Mouse (Mus musculus) limb, embryonic 15.5 days (tissue): Measurements from ENCODE around the gene Rpp25l. TPM values are rescaled to one million over a fixed set of nuclear protein-coding genes. Genes with fewer than 3 reads are reported as not detected.
"Not testable (repeated sequence)": the region's sequence is repeated elsewhere in the genome, so short reads cannot be mapped to it uniquely, and the experiment has no call there.

Source experiments
- ATAC-seq: fragments of 200-750 bp; cut with Nextera tagmentation; 2 replicates; pipeline ENCODE4 v1.8.0; 2017; ENCODE audit warnings: low read depth, moderate TSS enrichment; ENCODE audit not compliant: insufficient number of reproducible peaks, low FRiP score, low TSS enrichment
- H3K27ac ChIP-seq: fragments of 300-500 bp; sonication (generic); 2 replicates; pipeline ENCODE4 v1.5.1; 2015; ENCODE audit warnings: moderate library complexity, mild to moderate bottlenecking, inconsistent platforms
- H3K27me3 ChIP-seq: fragments of 300-500 bp; sonication (generic); 2 replicates; pipeline ENCODE4 v1.6.1; 2015; ENCODE audit warnings: inconsistent platforms
- H3K36me3 ChIP-seq: fragments of 300-500 bp; sonication (generic); 2 replicates; pipeline ENCODE4 v1.6.1; 2015; ENCODE audit warnings: inconsistent platforms
- H3K4me1 ChIP-seq: fragments of 300-500 bp; sonication (generic); 2 replicates; pipeline ENCODE4 v1.6.1; 2015; ENCODE audit warnings: inconsistent platforms
- H3K4me2 ChIP-seq: fragments of 300-500 bp; sonication (generic); 2 replicates; pipeline ENCODE4 v1.6.1; 2015; ENCODE audit warnings: mild to moderate bottlenecking, inconsistent platforms
- H3K4me3 ChIP-seq: fragments of 300-500 bp; sonication (generic); 2 replicates; pipeline ENCODE4 v1.5.1; 2015; ENCODE audit warnings: mild to moderate bottlenecking, inconsistent platforms
- H3K9ac ChIP-seq: fragments of 300-500 bp; sonication (generic); 2 replicates; pipeline ENCODE4 v1.6.1; 2015; ENCODE audit warnings: inconsistent platforms
- H3K9me3 ChIP-seq: fragments of 300-500 bp; sonication (generic); 2 replicates; pipeline ENCODE4 v1.6.1; 2016; ENCODE audit warnings: inconsistent platforms
- WGBS: fragments of 180-500 bp; shearing (Covaris S2); methylation state at CpG from one replicate; pipeline ENCODE4 v1.1.7; 2015; 5-methylcytosine and 5-hydroxymethylcytosine counted together
- polyA plus RNA-seq: library from polyadenylated mRNA; unstranded; fragments of >200 nt; fragmentation: Nextera tagmentation; extraction: Ambion mirVana; gene quantifications from 2 replicates; pipeline ENCODE4 v1.2.1, GENCODE M21; 2015

Rpp25l gene
- polyA plus RNA-seq = 66.0 and 69.1 TPM in 2 replicates

GRCm38 (mm10) chr4:41713197-41714067 is at the start of gene Rpp25l:
Gene Rpp25l (minus strand): TSS chr4:41713534.
- Histone ChIP-seq H3K36me3 (peaks cover 34% of the 10 kb centered on the region), H3K27me3 (no peaks in the 10 kb centered on the region), H3K9me3 (no peaks in the 10 kb centered on the region), H3K27ac (peak within 1 kb of the TSS; percentile 61), H3K4me1 (peaks cover 45% of the 10 kb centered on the region), H3K9ac (peak within 1 kb of the TSS; percentile 68), H3K4me3 (peak within 1 kb of the TSS; percentile 55), H3K4me2 (peak within 1 kb of the TSS; percentile 84)
- under 1% methylated on average over 61 of the region's 61 CpGs for WGBS
- no peak for ATAC-seq

- Histone ChIP-seq H3K27ac (peak overlapping the region; percentile 94), H3K36me3 (peaks cover 30% of the 10 kb centered on the region), H3K4me1 (peaks cover 39% of the 10 kb centered on the region), H3K4me2 (peak overlapping the region; percentile 80), H3K4me3 (peak overlapping the region; percentile 62)
- H3K9ac ChIP-seq, H3K9me3 ChIP-seq, H3K27me3 ChIP-seq: not testable (repeated sequence)
- 24% methylated on average over 8 of the region's 8 CpGs for WGBS
- peak; percentile 77 for ATAC-seq
Observed at GRCm38 (mm10) chr4:41762688-41763114, 49.4 kb upstream of the Rpp25l start.

GRCm38 (mm10) chr4:41762099-41762687 is 48.9 kb upstream of the Rpp25l start:
- H3K4me1 ChIP-seq = peaks cover 39% of the 10 kb centered on the region
- H3K4me3 ChIP-seq = peak overlapping the region; percentile 62
- peak overlapping the region; percentile 94 for H3K27ac ChIP-seq
- peak; percentile 74 for ATAC-seq
- H3K9me3 ChIP-seq = no peaks in the 10 kb centered on the region
- no peaks in the 10 kb centered on the region for H3K27me3 ChIP-seq
- 20% methylated on average over 8 of the region's 8 CpGs for WGBS
- H3K4me2 ChIP-seq = peak overlapping the region; percentile 80
- peaks cover 30% of the 10 kb centered on the region for H3K36me3 ChIP-seq
- H3K9ac ChIP-seq = 0 out of 2 replicates have a peak overlapping the region, but pooled peaks have one; percentile 7

GRCm38 (mm10) chr4:41761680-41762079 is 48.3 kb upstream of the Rpp25l start:
- Histone ChIP-seq H3K27ac (peak overlapping the region; percentile 94), H3K36me3 (peaks cover 27% of the 10 kb centered on the region), H3K4me3 (peak overlapping the region; percentile 62), H3K9ac (peak overlapping the region; percentile 56; the same call in 1 of the 2 replicates), H3K4me2 (peak overlapping the region; percentile 80), H3K9me3 (no peaks in the 10 kb centered on the region), H3K4me1 (peaks cover 40% of the 10 kb centered on the region), H3K27me3 (no peaks in the 10 kb centered on the region)
- ATAC-seq = no peak

GRCm38 (mm10) chr4:41760911-41761310 is 47.6 kb upstream of the Rpp25l start:
- Histone ChIP-seq H3K9ac (peak overlapping the region; percentile 56), H3K36me3 (peaks cover 22% of the 10 kb centered on the region; the same call in 1 of the 2 replicates), H3K4me3 (peak overlapping the region; percentile 62), H3K9me3 (no peaks in the 10 kb centered on the region), H3K4me1 (peaks cover 46% of the 10 kb centered on the region), H3K27me3 (no peaks in the 10 kb centered on the region), H3K27ac (peak overlapping the region; percentile 94), H3K4me2 (peak overlapping the region; percentile 80)
- no peak for ATAC-seq
- WGBS = 33% methylated on average over 4 of the region's 4 CpGs

- Histone ChIP-seq H3K4me2 (peak overlapping the region; percentile 80), H3K36me3 (peaks cover 18% of the 10 kb centered on the region; the same call in 1 of the 2 replicates), H3K9ac (peak overlapping the region; percentile 56), H3K27me3 (no peaks in the 10 kb centered on the region), H3K9me3 (no peaks in the 10 kb centered on the region), H3K27ac (peak overlapping the region; percentile 94), H3K4me3 (peak overlapping the region; percentile 62), H3K4me1 (peaks cover 46% of the 10 kb centered on the region)
- WGBS = 1% methylated on average over 15 of the region's 15 CpGs
- peak; percentile 89 for ATAC-seq
Observed at GRCm38 (mm10) chr4:41760288-41760721, 47.0 kb upstream of the Rpp25l start.

- Histone ChIP-seq H3K36me3 (peaks cover 18% of the 10 kb centered on the region; the same call in 1 of the 2 replicates), H3K4me2 (peak overlapping the region; percentile 80), H3K4me1 (peaks cover 51% of the 10 kb centered on the region), H3K27ac (peak overlapping the region; percentile 94), H3K4me3 (peak overlapping the region; percentile 62), H3K9me3 (no peaks in the 10 kb centered on the region), H3K9ac (no peak overlapping the region), H3K27me3 (no peaks in the 10 kb centered on the region)
- no peak for ATAC-seq
- 33% methylated on average over 6 of the region's 6 CpGs for WGBS
Observed at GRCm38 (mm10) chr4:41759656-41760287, 46.4 kb upstream of the Rpp25l start.

- Histone ChIP-seq H3K27me3 (no peaks in the 10 kb centered on the region), H3K9me3 (no peaks in the 10 kb centered on the region), H3K4me2 (no peak overlapping the region), H3K9ac (no peak overlapping the region), H3K27ac (no peak overlapping the region), H3K4me1 (peaks cover 54% of the 10 kb centered on the region), H3K4me3 (no peak overlapping the region), H3K36me3 (peaks cover 18% of the 10 kb centered on the region; the same call in 1 of the 2 replicates)
- 83% methylated on average over 9 of the region's 9 CpGs for WGBS
- ATAC-seq = no peak
Observed at GRCm38 (mm10) chr4:41759206-41759605, 45.9 kb upstream of the Rpp25l start.

- H3K9me3 ChIP-seq = no peaks in the 10 kb centered on the region
- H3K4me1 ChIP-seq = peaks cover 51% of the 10 kb centered on the region
- H3K27ac ChIP-seq = no peak overlapping the region
- no peak for ATAC-seq
- H3K4me3 ChIP-seq = no peak overlapping the region
- H3K4me2 ChIP-seq = no peak overlapping the region
- peaks cover 18% of the 10 kb centered on the region; the same call in 1 of the 2 replicates for H3K36me3 ChIP-seq
- H3K9ac ChIP-seq = no peak overlapping the region
- 86% methylated on average over 4 of the region's 4 CpGs for WGBS
- H3K27me3 ChIP-seq = no peaks in the 10 kb centered on the region
Observed at GRCm38 (mm10) chr4:41758701-41759100, 45.4 kb upstream of the Rpp25l start.

- H3K4me2 ChIP-seq = no peak overlapping the region
- H3K27me3 ChIP-seq = no peaks in the 10 kb centered on the region
- H3K36me3 ChIP-seq = peaks cover 18% of the 10 kb centered on the region; the same call in 1 of the 2 replicates
- no peak overlapping the region for H3K27ac ChIP-seq
- 67% methylated on average over 11 of the region's 11 CpGs for WGBS
- no peaks in the 10 kb centered on the region for H3K9me3 ChIP-seq
- H3K9ac ChIP-seq = no peak overlapping the region
- no peak for ATAC-seq
- H3K4me3 ChIP-seq = no peak overlapping the region
- peaks cover 47% of the 10 kb centered on the region for H3K4me1 ChIP-seq
Observed at GRCm38 (mm10) chr4:41758021-41758420, 44.7 kb upstream of the Rpp25l start.

GRCm38 (mm10) chr4:41757321-41757720 is 44.0 kb upstream of the Rpp25l start:
- 92% methylated on average over 13 of the region's 13 CpGs for WGBS
- H3K27me3 ChIP-seq = no peaks in the 10 kb centered on the region
- H3K4me3 ChIP-seq = no peak overlapping the region
- H3K36me3 ChIP-seq = peaks cover 18% of the 10 kb centered on the region; the same call in 1 of the 2 replicates
- H3K9ac ChIP-seq = no peak overlapping the region
- no peaks in the 10 kb centered on the region for H3K9me3 ChIP-seq
- no peak overlapping the region for H3K27ac ChIP-seq
- peaks cover 40% of the 10 kb centered on the region for H3K4me1 ChIP-seq
- H3K4me2 ChIP-seq = no peak overlapping the region
- no peak for ATAC-seq
